Mouse (Mus musculus) limb, embryonic 14.5 days (tissue): Measurements from ENCODE around the gene Prpf40b. TPM values are rescaled to one million over a fixed set of nuclear protein-coding genes. Genes with fewer than 3 reads are reported as not detected.
A peak's percentile ranks its signal among the peaks of the same experiment; 100 is the strongest.

Source experiments
- ATAC-seq: fragments of 200-750 bp; cut with Nextera tagmentation; 2 replicates; pipeline ENCODE4 v1.8.0; 2017; ENCODE audit warnings: low read depth, moderate number of reproducible peaks, moderate TSS enrichment; ENCODE audit not compliant: low FRiP score
- DNase-seq: peaks from one replicate; pipeline ENCODE4 v3.0.0-alpha.2; 2015; ENCODE audit warnings: low spot score
- H3K27ac ChIP-seq: fragments of 300-500 bp; sonication (generic); replicated peaks from 2 replicates; pipeline ENCODE4 v1.5.1; 2014; ENCODE audit warnings: low read depth, mild to moderate bottlenecking, low read length, moderate library complexity, mixed read lengths
- H3K27me3 ChIP-seq: fragments of 300-500 bp; sonication (generic); 2 replicates; pipeline ENCODE4 v1.6.1; 2014; ENCODE audit warnings: low read length, mixed read lengths; ENCODE audit not compliant: control insufficient read depth, insufficient read depth
- H3K36me3 ChIP-seq: fragments of 300-500 bp; sonication (generic); 2 replicates; pipeline ENCODE4 v1.6.1; 2014; ENCODE audit warnings: mild to moderate bottlenecking, low read length, moderate library complexity, mixed read lengths; ENCODE audit not compliant: control insufficient read depth, insufficient read depth
- H3K4me1 ChIP-seq: fragments of 300-500 bp; sonication (generic); 2 replicates; pipeline ENCODE4 v1.6.1; 2014; ENCODE audit warnings: antibody characterized with exemption, low read length, mixed read lengths; ENCODE audit not compliant: control insufficient read depth, insufficient read depth
- H3K4me2 ChIP-seq: fragments of 300-500 bp; sonication (generic); replicated peaks from 2 replicates; pipeline ENCODE4 v1.6.1; 2014; ENCODE audit warnings: low read depth, mild to moderate bottlenecking, low read length, moderate library complexity; ENCODE audit not compliant: severe bottlenecking
- H3K4me3 ChIP-seq: fragments of 300-500 bp; sonication (generic); replicated peaks from 2 replicates; pipeline ENCODE4 v1.5.1; 2014; ENCODE audit warnings: low read length
- H3K9ac ChIP-seq: fragments of 300-500 bp; sonication (generic); 2 replicates; pipeline ENCODE4 v1.6.1; 2014; ENCODE audit warnings: mild to moderate bottlenecking, low read depth, low read length, moderate library complexity; ENCODE audit not compliant: severe bottlenecking
- H3K9me3 ChIP-seq: fragments of 300-500 bp; sonication (generic); 2 replicates; pipeline ENCODE4 v1.6.1; 2016; ENCODE audit warnings: low read length; ENCODE audit not compliant: control insufficient read depth
- POLR2A ChIP-seq: fragments of 200-500 bp; IDR thresholded peaks from 2 replicates; pipeline ENCODE4 v1.8.0; 2012; ENCODE audit warnings: inconsistent platforms, mild to moderate bottlenecking, moderate library complexity, borderline replicate concordance; ENCODE audit not compliant: insufficient read depth, insufficient read length; ENCODE audit errors: extremely low read depth
- WGBS: fragments of 180-500 bp; shearing (Covaris S2); extraction: QIAGEN DNeasy Blood & Tissue Kit; methylation state at CpG from one replicate; pipeline ENCODE4 v1.1.7; 2014; 5-methylcytosine and 5-hydroxymethylcytosine counted together
- polyA plus RNA-seq, 2 experiments: library from polyadenylated mRNA; depleted of rRNA in 1 of 2; stranded (reverse) in 1 of 2; unstranded in 1 of 2; fragments of >200 nt; fragmentation: Nextera tagmentation in 1 of 2; extraction: Ambion mirVana in 1 of 2; gene quantifications; 2 replicates each; pipeline versions ENCODE4 v1.2.1 to v1.2.3; 2012 to 2014

Prpf40b gene
- polyA plus RNA-seq, 2 experiments = 47.0 to 143 TPM

- no peaks in the 10 kb centered on the region for H3K9me3 ChIP-seq
- ATAC-seq (no peak), DNase-seq (no peak)
- no peak for TF ChIP-seq POLR2A
- no peak overlapping the region for H3K4me2 ChIP-seq
- H3K9ac ChIP-seq = no peak overlapping the region
- 79% methylated on average over 6 of the region's 6 CpGs for WGBS
- H3K27ac ChIP-seq = no peak overlapping the region
- H3K36me3 ChIP-seq = no peaks in the 10 kb centered on the region
- H3K4me3 ChIP-seq = no peak overlapping the region
- H3K27me3 ChIP-seq = no peaks in the 10 kb centered on the region
- H3K4me1 ChIP-seq = peaks cover 7% of the 10 kb centered on the region; the same call in 1 of the 2 replicates
Measured at GRCm38 (mm10) chr15:99255241-99255749, 39.6 kb upstream of the Prpf40b start.

GRCm38 (mm10) chr15:99259167-99259729 is 35.6 kb upstream of the Prpf40b start:
- DNase-seq (no peak), ATAC-seq (no peak)
- WGBS = 75% methylated on average over 8 of the region's 8 CpGs
- no peaks in the 10 kb centered on the region for H3K9me3 ChIP-seq
- H3K36me3 ChIP-seq = no peaks in the 10 kb centered on the region
- no peak overlapping the region for H3K9ac ChIP-seq
- no peak overlapping the region for H3K4me3 ChIP-seq
- H3K4me1 ChIP-seq = no peaks in the 10 kb centered on the region
- no peak overlapping the region for H3K27ac ChIP-seq
- H3K27me3 ChIP-seq = no peaks in the 10 kb centered on the region
- no peak for TF ChIP-seq POLR2A
- 0 out of 2 replicates have a peak overlapping the region, but pooled peaks have one; percentile 25 for H3K4me2 ChIP-seq

- H3K9me3 ChIP-seq = no peaks in the 10 kb centered on the region
- peak; percentile 44 for DNase-seq
- no peak for ATAC-seq
- no peaks in the 10 kb centered on the region for H3K4me1 ChIP-seq
- H3K4me3 ChIP-seq = no peak overlapping the region
- WGBS = 4% methylated on average over 10 of the region's 10 CpGs
- no peak overlapping the region for H3K27ac ChIP-seq
- H3K9ac ChIP-seq = no peak overlapping the region
- H3K4me2 ChIP-seq = peak overlapping the region; percentile 36
- no peaks in the 10 kb centered on the region for H3K27me3 ChIP-seq
- no peak for TF ChIP-seq POLR2A
- H3K36me3 ChIP-seq = no peaks in the 10 kb centered on the region
Measured at GRCm38 (mm10) chr15:99259730-99260252, 35.1 kb upstream of the Prpf40b start.

GRCm38 (mm10) chr15:99262702-99263101 is 32.2 kb upstream of the Prpf40b start:
- H3K36me3 ChIP-seq = no peaks in the 10 kb centered on the region
- WGBS = 36% methylated on average over 10 of the region's 10 CpGs

GRCm38 (mm10) chr15:99264363-99264762 is 30.5 kb upstream of the Prpf40b start:
- H3K4me1 ChIP-seq = no peaks in the 10 kb centered on the region
- no peak for ATAC-seq
- H3K36me3 ChIP-seq = no peaks in the 10 kb centered on the region
- H3K9ac ChIP-seq = no peak overlapping the region
- no peak for DNase-seq
- 75% methylated on average over 2 of the region's 2 CpGs for WGBS
- no peak for TF ChIP-seq POLR2A
- H3K4me2 ChIP-seq = no peak overlapping the region
- no peaks in the 10 kb centered on the region for H3K27me3 ChIP-seq
- H3K9me3 ChIP-seq = no peaks in the 10 kb centered on the region
- H3K4me3 ChIP-seq = no peak overlapping the region
- H3K27ac ChIP-seq = no peak overlapping the region

More at GRCm38 (mm10) chr15:99262702-99263101, 32.2 kb upstream of the Prpf40b start:
- Histone ChIP-seq H3K9ac (no peak overlapping the region), H3K9me3 (no peaks in the 10 kb centered on the region), H3K4me2 (no peak overlapping the region), H3K4me3 (no peak overlapping the region), H3K4me1 (no peaks in the 10 kb centered on the region), H3K27me3 (no peaks in the 10 kb centered on the region), H3K27ac (no peak overlapping the region)
- DNase-seq (no peak), ATAC-seq (no peak)
- no peak for TF ChIP-seq POLR2A
